Mouse (Mus musculus) thymus, adult 2 months (tissue): ENCODE data around the gene Stx5a. TPM values are rescaled to one million over a fixed set of nuclear protein-coding genes. Genes with fewer than 3 reads are reported as not detected.

Experiments
- DNase-seq: peaks from one replicate; pipeline ENCODE4 v3.0.0; 2021
- H3K27ac ChIP-seq: fragments of 200-500 bp; 2 replicates; pipeline ENCODE4 v1.5.1; 2012; ENCODE audit warnings: low read length, control low read depth; ENCODE audit not compliant: control insufficient read depth, insufficient read depth
- H3K27me3 ChIP-seq: fragments of 200-500 bp; 2 replicates; pipeline ENCODE4 v1.6.1; 2012; ENCODE audit warnings: mild to moderate bottlenecking, low read length, moderate library complexity, mixed read lengths; ENCODE audit not compliant: control insufficient read depth, insufficient read depth
- H3K36me3 ChIP-seq: fragments of 200-500 bp; 2 replicates; pipeline ENCODE4 v1.6.1; 2012; ENCODE audit warnings: mild to moderate bottlenecking, low read length, moderate library complexity; ENCODE audit not compliant: control insufficient read depth, insufficient read depth
- H3K4me1 ChIP-seq: fragments of 200-500 bp; replicated peaks from 2 replicates; pipeline ENCODE4 v1.6.1; 2012; ENCODE audit warnings: low read length; ENCODE audit not compliant: control insufficient read depth, insufficient read depth
- H3K4me3 ChIP-seq: fragments of 200-500 bp; 2 replicates; pipeline ENCODE4 v1.5.1; 2012; ENCODE audit warnings: mild to moderate bottlenecking, low read length, control low read depth, moderate library complexity; ENCODE audit not compliant: control insufficient read depth, insufficient read depth
- CTCF ChIP-seq: fragments of 200-500 bp; IDR thresholded peaks from 2 replicates; pipeline ENCODE4 v1.5.1; 2012; ENCODE audit warnings: mild to moderate bottlenecking, control low read depth, low read length, moderate library complexity, borderline replicate concordance; ENCODE audit not compliant: control insufficient read depth, poor library complexity, insufficient read depth; ENCODE audit errors: extremely low read depth
- POLR2A ChIP-seq: fragments of 200-500 bp; IDR thresholded peaks from 2 replicates; pipeline ENCODE4 v1.6.1; 2012; ENCODE audit warnings: mild to moderate bottlenecking, low read length, control low read depth, moderate library complexity; ENCODE audit not compliant: control insufficient read depth, poor library complexity, insufficient read depth; ENCODE audit errors: extremely low read depth
- WGBS: fragments of 180-500 bp; shearing (Covaris S2); methylation state at CpG from one replicate; pipeline ENCODE4 v1.1.7; 2018; 5-methylcytosine and 5-hydroxymethylcytosine counted together
- polyA plus RNA-seq: library from polyadenylated mRNA; depleted of rRNA; stranded (reverse); fragments of >200 nt; gene quantifications from 2 replicates; pipeline ENCODE4 v1.2.3, GENCODE M21; 2012

Stx5a gene
- polyA plus RNA-seq, 1 experiment: 137 TPM

- no peak for DNase-seq
- H3K27ac ChIP-seq: no peak overlapping the region
- TF ChIP-seq CTCF: no peak
- no peak for TF ChIP-seq POLR2A
- peaks cover 5% of the 10 kb centered on the region; the same call in 1 of the 2 replicates for H3K36me3 ChIP-seq
- H3K4me3 ChIP-seq: no peak overlapping the region
- H3K4me1 ChIP-seq: peaks cover 15% of the 10 kb centered on the region
- WGBS: 94% methylated on average over 7 of the region's 7 CpGs
- no peaks in the 10 kb centered on the region for H3K27me3 ChIP-seq
Observed at GRCm38 (mm10) chr19:8738911-8739310, 2.3 kb upstream of the Stx5a start.

- TF ChIP-seq POLR2A (no peak), CTCF (no peak)
- H3K27me3 ChIP-seq: no peaks in the 10 kb centered on the region
- H3K36me3 ChIP-seq: peaks cover 5% of the 10 kb centered on the region; the same call in 1 of the 2 replicates
- 95% methylated on average over 6 of the region's 6 CpGs for WGBS
- H3K4me1 ChIP-seq: peaks cover 15% of the 10 kb centered on the region
- H3K27ac ChIP-seq: no peak overlapping the region
- no peak overlapping the region for H3K4me3 ChIP-seq
- DNase-seq: no peak
Observed at GRCm38 (mm10) chr19:8739646-8740045, 1.6 kb upstream of the Stx5a start.

- H3K4me3 ChIP-seq: peak within 1 kb of the TSS; percentile 81
- peak within 1 kb of the TSS; percentile 81 for H3K27ac ChIP-seq
- H3K27me3 ChIP-seq: no peaks in the 10 kb centered on the region
- DNase-seq: no peak
- 83% methylated on average over 14 of the region's 14 CpGs for WGBS
- H3K36me3 ChIP-seq: peaks cover 12% of the 10 kb centered on the region
- H3K4me1 ChIP-seq: peaks cover 15% of the 10 kb centered on the region
- no peak for TF ChIP-seq POLR2A
- no peak for TF ChIP-seq CTCF
Observed at GRCm38 (mm10) chr19:8740603-8741002, 610 bp upstream of the Stx5a start, which contains the start of gene 1700092M07Rik. Gene 1700092M07Rik, plus strand, starts transcription at chr19:8740718.

- TF ChIP-seq POLR2A (no peak), CTCF (no peak)
- WGBS: 7% methylated on average over 14 of the region's 14 CpGs
- Histone ChIP-seq H3K4me1 (peaks cover 13% of the 10 kb centered on the region), H3K27me3 (no peaks in the 10 kb centered on the region), H3K27ac (peak overlapping the region; percentile 70; the same call in 1 of the 2 replicates), H3K4me3 (peak overlapping the region; percentile 81), H3K36me3 (peaks cover 21% of the 10 kb centered on the region)
- DNase-seq: no peak
Observed at GRCm38 (mm10) chr19:8742176-8742575, 963 bp downstream of the Stx5a start.

GRCm38 (mm10) chr19:8745382-8745781 lies 4.2 kb downstream of the Stx5a start:
- Histone ChIP-seq H3K36me3 (peaks cover 51% of the 10 kb centered on the region), H3K4me3 (no peak overlapping the region), H3K27me3 (no peaks in the 10 kb centered on the region), H3K4me1 (peaks cover 13% of the 10 kb centered on the region), H3K27ac (no peak overlapping the region)
- TF ChIP-seq POLR2A (no peak), CTCF (no peak)
- no peak for DNase-seq
- 100% methylated on average over 1 of the region's 1 CpGs for WGBS

GRCm38 (mm10) chr19:8747368-8747767 lies 6.2 kb downstream of the Stx5a start:
- Histone ChIP-seq H3K27me3 (no peaks in the 10 kb centered on the region), H3K4me1 (peaks cover 3% of the 10 kb centered on the region), H3K4me3 (no peak overlapping the region), H3K36me3 (peaks cover 70% of the 10 kb centered on the region), H3K27ac (no peak overlapping the region)
- no peak for DNase-seq
- TF ChIP-seq POLR2A (no peak), CTCF (no peak)
- 92% methylated on average over 2 of the region's 2 CpGs for WGBS

- no peak for DNase-seq
- TF ChIP-seq CTCF (no peak), POLR2A (no peak)
- Histone ChIP-seq H3K4me3 (no peak overlapping the region), H3K4me1 (peaks cover 13% of the 10 kb centered on the region), H3K36me3 (peaks cover 33% of the 10 kb centered on the region), H3K27ac (no peak overlapping the region), H3K27me3 (no peaks in the 10 kb centered on the region)
- WGBS: 84% methylated on average over 3 of the region's 3 CpGs
Observed at GRCm38 (mm10) chr19:8755652-8756051, 14.4 kb downstream of the Stx5a start.
